Mouse (Mus musculus) forebrain, embryonic 12.5 days (tissue): ENCODE data around the gene BC055324. TPM values are rescaled to one million over a fixed set of nuclear protein-coding genes. Genes with fewer than 3 reads are reported as not detected.

Experiments used
- ATAC-seq: fragments of 200-750 bp; cut with Nextera tagmentation; 2 replicates; pipeline ENCODE4 v1.8.0; 2017; ENCODE audit warnings: moderate TSS enrichment; ENCODE audit not compliant: low FRiP score
- H3K27ac ChIP-seq: fragments of 300-500 bp; sonication (generic); 2 replicates; pipeline ENCODE4 v1.5.1; 2016; ENCODE audit warnings: mild to moderate bottlenecking
- H3K27me3 ChIP-seq: fragments of 300-500 bp; sonication (generic); 2 replicates; pipeline ENCODE4 v1.6.1; 2016; ENCODE audit warnings: mild to moderate bottlenecking
- H3K36me3 ChIP-seq: fragments of 300-500 bp; sonication (generic); replicated peaks from 2 replicates; pipeline ENCODE4 v1.6.1; 2016; ENCODE audit warnings: mild to moderate bottlenecking
- H3K4me1 ChIP-seq: fragments of 300-500 bp; sonication (generic); 2 replicates; pipeline ENCODE4 v1.6.1; 2016
- H3K4me2 ChIP-seq: fragments of 300-500 bp; sonication (generic); 2 replicates; pipeline ENCODE4 v1.6.1; 2016; ENCODE audit warnings: mild to moderate bottlenecking, moderate library complexity
- H3K4me3 ChIP-seq: fragments of 300-500 bp; sonication (generic); replicated peaks from 2 replicates; pipeline ENCODE4 v1.5.1; 2016; ENCODE audit warnings: mild to moderate bottlenecking
- H3K9ac ChIP-seq: fragments of 300-500 bp; sonication (generic); 2 replicates; pipeline ENCODE4 v1.6.1; 2016; ENCODE audit warnings: mild to moderate bottlenecking
- H3K9me3 ChIP-seq: fragments of 300-500 bp; sonication (generic); 2 replicates; pipeline ENCODE4 v1.6.1; 2016
- WGBS: fragments of 180-500 bp; shearing (Covaris S2); methylation state at CpG from one replicate; pipeline ENCODE4 v1.1.7; 2016; 5-methylcytosine and 5-hydroxymethylcytosine counted together
- polyA plus RNA-seq: library from polyadenylated mRNA; unstranded; fragments of >200 nt; fragmentation: Nextera tagmentation; extraction: Ambion mirVana; gene quantifications from 2 replicates; pipeline ENCODE4 v1.2.1, GENCODE M21; 2016

BC055324 gene
- polyA plus RNA-seq, 1 experiment from 2014 or later = 30.4 TPM

GRCm38 (mm10) chr1:163899575-163899974 is 95.0 kb downstream of the BC055324 start:
- Histone ChIP-seq H3K4me1 (no peaks in the 10 kb centered on the region), H3K9me3 (no peaks in the 10 kb centered on the region), H3K4me3 (no peak overlapping the region), H3K4me2 (no peak overlapping the region), H3K27ac (no peak overlapping the region), H3K27me3 (no peaks in the 10 kb centered on the region), H3K36me3 (no peaks in the 10 kb centered on the region), H3K9ac (no peak overlapping the region)
- 97% methylated on average over 2 of the region's 2 CpGs for WGBS
- no peak for ATAC-seq

GRCm38 (mm10) chr1:163898291-163898764 is 96.3 kb downstream of the BC055324 start:
- no peaks in the 10 kb centered on the region for H3K36me3 ChIP-seq
- H3K27ac ChIP-seq = no peak overlapping the region
- no peak overlapping the region for H3K4me2 ChIP-seq
- H3K9ac ChIP-seq = no peak overlapping the region
- no peak overlapping the region for H3K4me3 ChIP-seq
- H3K4me1 ChIP-seq = no peaks in the 10 kb centered on the region
- WGBS = 58% methylated on average over 5 of the region's 5 CpGs
- no peaks in the 10 kb centered on the region for H3K27me3 ChIP-seq
- H3K9me3 ChIP-seq = no peaks in the 10 kb centered on the region
- no peak for ATAC-seq

Other genes with a start within 250 kb of the BC055324 start
- gene Kifap3, start 215.2 kb downstream of the BC055324 start, polyA plus RNA-seq = 54.6 and 57.8 TPM in 2 replicates
- gene Scyl3, start 65.7 kb downstream of the BC055324 start, polyA plus RNA-seq = 20.5 and 22.0 TPM in 2 replicates
- 9.8 and 10.3 TPM in 2 replicates for gene Mettl18, start 93 bp upstream of the BC055324 start, polyA plus RNA-seq
- not detected in 2 replicates for gene Sele, start 53.4 kb upstream of the BC055324 start, polyA plus RNA-seq
- not detected in 2 replicates for gene Sell, start 67.2 kb upstream of the BC055324 start, polyA plus RNA-seq
- gene Selp, start 120.5 kb upstream of the BC055324 start, polyA plus RNA-seq = not detected in 2 replicates
- gene F5, start 157.0 kb upstream of the BC055324 start, polyA plus RNA-seq = 0.15 and 0.18 TPM in 2 replicates